Mouse (Mus musculus): ENCODE measurements around the gene Cdk9. TPM values are rescaled to one million over a fixed set of nuclear protein-coding genes. Genes with fewer than 3 reads are reported as not detected.

Cdk9 gene
- polyA plus RNA-seq, 1 experiment = 112 TPM

- no peaks in the 10 kb centered on the region for H3K36me3 ChIP-seq (ENCODE audit: control insufficient read depth, insufficient read depth)
- peaks cover 51% of the 10 kb centered on the region for H3K27me3 ChIP-seq (ENCODE audit: control insufficient read depth, insufficient read depth, insufficient read length)
- no peaks in the 10 kb centered on the region for H3K79me3 ChIP-seq (ENCODE audit: low read depth)
- H3ac ChIP-seq (ENCODE audit: control insufficient read depth, insufficient read length, low read depth) = no peak within 1 kb of the TSS
- H3K4me3 ChIP-seq (ENCODE audit: insufficient read depth, poor library complexity, severe bottlenecking) = no peak within 1 kb of the TSS
- no peaks in the 10 kb centered on the region for H3K79me2 ChIP-seq (ENCODE audit: control insufficient read depth, insufficient read depth)
- no peak for TF ChIP-seq MYOD1 (IDR thresholded peaks at IDR 0.05; ENCODE audit: control insufficient read depth, insufficient read length, low read depth)
- no peak for TF ChIP-seq CEBPB (IDR thresholded peaks at IDR 0.05; ENCODE audit: low read depth)
- no peak for TF ChIP-seq CTCF (IDR thresholded peaks at IDR 0.05; ENCODE audit: control insufficient read depth, insufficient read depth, insufficient read length)
- no peak for TF ChIP-seq USF1 (IDR thresholded peaks at IDR 0.05; ENCODE audit: low read depth)
- no peak for TF ChIP-seq MYOG (IDR thresholded peaks at IDR 0.05; ENCODE audit: control insufficient read depth, extremely low read depth, insufficient read length)
- no peak for TF ChIP-seq FOSL1 (IDR thresholded peaks at IDR 0.05; ENCODE audit: insufficient read depth, low read length, poor library complexity, severe bottlenecking)
- TF ChIP-seq MAX (IDR thresholded peaks at IDR 0.05) = no peak
Observed at GRCm38 (mm10) chr2:32740916-32741272, 28.0 kb upstream of the Cdk9 start, which contains the start of gene 6330409D20Rik. Gene 6330409D20Rik (minus strand): TSS chr2:32741016.

DNA sequence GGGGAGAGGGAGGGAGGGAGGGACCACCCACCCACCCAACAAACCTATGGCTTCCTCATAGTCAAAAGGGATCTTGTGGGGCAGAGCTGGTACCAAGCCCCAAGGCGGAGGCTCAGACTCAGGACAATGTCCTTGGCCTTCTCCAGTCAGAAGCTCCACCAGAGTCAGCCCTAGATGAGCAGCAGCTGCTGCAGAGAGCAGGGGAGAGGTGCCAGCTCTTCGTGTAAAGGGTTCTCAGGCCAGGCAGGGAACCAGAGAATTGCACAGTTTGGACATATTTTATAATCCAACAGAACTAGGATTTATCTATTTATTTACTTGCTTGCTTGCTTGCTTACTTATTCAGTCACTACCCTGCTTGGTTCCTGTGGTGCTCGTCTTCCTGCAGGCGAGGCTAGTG, 26.4 kb upstream of the Cdk9 start:
- no peak overlapping the region for H3K4me3 ChIP-seq (ENCODE audit: insufficient read depth, poor library complexity, severe bottlenecking)
- TF ChIP-seq CTCF (IDR thresholded peaks at IDR 0.05; ENCODE audit: control insufficient read depth, insufficient read depth, insufficient read length) (no peak), FOSL1 (IDR thresholded peaks at IDR 0.05; ENCODE audit: insufficient read depth, low read length, poor library complexity, severe bottlenecking) (no peak), MYOD1 (IDR thresholded peaks at IDR 0.05; ENCODE audit: control insufficient read depth, insufficient read length, low read depth) (no peak), USF1 (IDR thresholded peaks at IDR 0.05; ENCODE audit: low read depth) (no peak), CEBPB (IDR thresholded peaks at IDR 0.05; ENCODE audit: low read depth) (no peak), MYOG (IDR thresholded peaks at IDR 0.05; ENCODE audit: control insufficient read depth, extremely low read depth, insufficient read length) (no peak), MAX (IDR thresholded peaks at IDR 0.05) (no peak)
- H3K79me2 ChIP-seq (ENCODE audit: control insufficient read depth, insufficient read depth) = no peaks in the 10 kb centered on the region
- H3ac ChIP-seq (ENCODE audit: control insufficient read depth, insufficient read length, low read depth) = no peak overlapping the region
- H3K79me3 ChIP-seq (ENCODE audit: low read depth) = no peaks in the 10 kb centered on the region
- peaks cover 38% of the 10 kb centered on the region for H3K27me3 ChIP-seq (ENCODE audit: control insufficient read depth, insufficient read depth, insufficient read length)
- H3K36me3 ChIP-seq (ENCODE audit: control insufficient read depth, insufficient read depth) = no peaks in the 10 kb centered on the region

DNA sequence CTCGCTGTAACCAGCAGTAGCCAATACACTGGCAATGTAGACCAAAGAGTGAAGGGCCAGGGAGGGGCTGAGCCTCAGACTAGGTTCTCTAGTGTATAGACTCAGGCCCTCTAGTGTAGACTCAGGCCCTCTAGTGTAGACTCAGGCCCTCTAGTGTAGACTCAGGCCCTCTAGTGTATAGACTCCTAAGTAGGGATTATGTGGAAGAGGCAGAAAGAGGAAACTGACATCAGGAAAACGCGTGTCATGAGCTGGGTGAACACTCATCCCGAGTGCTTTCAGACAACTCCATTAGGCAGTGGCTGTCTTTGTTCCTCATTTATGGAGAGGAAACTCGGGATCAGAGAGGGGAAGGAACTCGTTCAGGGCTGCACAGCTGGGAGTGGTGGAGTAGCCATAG, 24.1 kb upstream of the Cdk9 start:
- TF ChIP-seq CEBPB (IDR thresholded peaks at IDR 0.05; ENCODE audit: low read depth) = no peak

GRCm38 (mm10) chr2:32736306-32736829, 23.5 kb upstream of the Cdk9 start:
- TF ChIP-seq FOSL1 (IDR thresholded peaks at IDR 0.05; ENCODE audit: insufficient read depth, low read length, poor library complexity, severe bottlenecking) (no peak), MYOG (IDR thresholded peaks at IDR 0.05; ENCODE audit: control insufficient read depth, extremely low read depth, insufficient read length) (no peak), CEBPB (IDR thresholded peaks at IDR 0.05; ENCODE audit: low read depth) (no peak), CTCF (IDR thresholded peaks at IDR 0.05; ENCODE audit: control insufficient read depth, insufficient read depth, insufficient read length) (no peak), MAX (IDR thresholded peaks at IDR 0.05) (no peak), MYOD1 (IDR thresholded peaks at IDR 0.05; ENCODE audit: control insufficient read depth, insufficient read length, low read depth) (no peak), USF1 (IDR thresholded peaks at IDR 0.05; ENCODE audit: low read depth) (no peak)
- H3K79me2 ChIP-seq (ENCODE audit: control insufficient read depth, insufficient read depth) = no peaks in the 10 kb centered on the region

More for the DNA sequence above, 24.1 kb upstream of the Cdk9 start:
- Histone ChIP-seq H3K27me3 (ENCODE audit: control insufficient read depth, insufficient read depth, insufficient read length) (peaks cover 18% of the 10 kb centered on the region), H3K36me3 (ENCODE audit: control insufficient read depth, insufficient read depth) (no peaks in the 10 kb centered on the region), H3K79me2 (ENCODE audit: control insufficient read depth, insufficient read depth) (no peaks in the 10 kb centered on the region), H3K79me3 (ENCODE audit: low read depth) (no peaks in the 10 kb centered on the region), H3K4me3 (ENCODE audit: insufficient read depth, poor library complexity, severe bottlenecking) (no peak overlapping the region), H3ac (ENCODE audit: control insufficient read depth, insufficient read length, low read depth) (no peak overlapping the region)

DNA sequence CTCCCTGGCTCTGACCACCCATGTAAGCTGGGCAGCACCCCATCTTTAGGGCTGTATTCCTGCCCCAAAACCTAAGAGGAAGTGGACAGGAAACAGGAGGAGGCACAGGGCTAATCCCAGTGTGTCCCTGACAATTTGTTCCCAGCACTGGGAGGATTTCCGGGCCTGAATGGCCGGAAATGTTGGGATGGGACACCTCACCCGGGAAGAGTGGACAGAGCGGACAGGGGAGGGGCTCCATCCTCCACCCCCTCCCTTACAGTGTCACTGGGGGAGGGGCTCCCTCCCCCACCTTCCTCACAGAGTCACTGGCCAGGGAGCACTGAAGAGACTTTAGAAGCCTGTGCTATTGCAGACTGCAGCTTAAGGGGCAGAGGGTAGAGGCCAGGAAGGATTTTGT, 22.1 kb upstream of the Cdk9 start:
- no peaks in the 10 kb centered on the region for H3K27me3 ChIP-seq (ENCODE audit: control insufficient read depth, insufficient read depth, insufficient read length)
- H3K79me3 ChIP-seq (ENCODE audit: low read depth) = no peaks in the 10 kb centered on the region
- TF ChIP-seq MAX (IDR thresholded peaks at IDR 0.05) (no peak), USF1 (IDR thresholded peaks at IDR 0.05; ENCODE audit: low read depth) (no peak), FOSL1 (IDR thresholded peaks at IDR 0.05; ENCODE audit: insufficient read depth, low read length, poor library complexity, severe bottlenecking) (no peak), MYOD1 (IDR thresholded peaks at IDR 0.05; ENCODE audit: control insufficient read depth, insufficient read length, low read depth) (no peak), CTCF (IDR thresholded peaks at IDR 0.05; ENCODE audit: control insufficient read depth, insufficient read depth, insufficient read length) (no peak), MYOG (IDR thresholded peaks at IDR 0.05; ENCODE audit: control insufficient read depth, extremely low read depth, insufficient read length) (no peak), CEBPB (IDR thresholded peaks at IDR 0.05; ENCODE audit: low read depth) (no peak)
- no peaks in the 10 kb centered on the region for H3K36me3 ChIP-seq (ENCODE audit: control insufficient read depth, insufficient read depth)
- no peaks in the 10 kb centered on the region for H3K79me2 ChIP-seq (ENCODE audit: control insufficient read depth, insufficient read depth)
- no peak overlapping the region for H3ac ChIP-seq (ENCODE audit: control insufficient read depth, insufficient read length, low read depth)
- no peak overlapping the region for H3K4me3 ChIP-seq (ENCODE audit: insufficient read depth, poor library complexity, severe bottlenecking)

More at GRCm38 (mm10) chr2:32736306-32736829, 23.5 kb upstream of the Cdk9 start:
- peaks cover 11% of the 10 kb centered on the region for H3K27me3 ChIP-seq (ENCODE audit: control insufficient read depth, insufficient read depth, insufficient read length)
- H3K4me3 ChIP-seq (ENCODE audit: insufficient read depth, poor library complexity, severe bottlenecking) = no peak overlapping the region
- H3ac ChIP-seq (ENCODE audit: control insufficient read depth, insufficient read length, low read depth) = no peak overlapping the region
- H3K79me3 ChIP-seq (ENCODE audit: low read depth) = no peaks in the 10 kb centered on the region
- H3K36me3 ChIP-seq (ENCODE audit: control insufficient read depth, insufficient read depth) = no peaks in the 10 kb centered on the region

GRCm38 (mm10) chr2:32734480-32734879, 21.6 kb upstream of the Cdk9 start:
- Histone ChIP-seq H3K36me3 (ENCODE audit: control insufficient read depth, insufficient read depth) (no peaks in the 10 kb centered on the region), H3K4me3 (ENCODE audit: insufficient read depth, poor library complexity, severe bottlenecking) (no peak overlapping the region), H3K27me3 (ENCODE audit: control insufficient read depth, insufficient read depth, insufficient read length) (no peaks in the 10 kb centered on the region), H3K79me3 (ENCODE audit: low read depth) (no peaks in the 10 kb centered on the region), H3K79me2 (ENCODE audit: control insufficient read depth, insufficient read depth) (no peaks in the 10 kb centered on the region), H3ac (ENCODE audit: control insufficient read depth, insufficient read length, low read depth) (no peak overlapping the region)
- TF ChIP-seq CEBPB (IDR thresholded peaks at IDR 0.05; ENCODE audit: low read depth) = no peak
